Mouse (Mus musculus): Measurements from ENCODE around the gene Celf1. TPM values are rescaled to one million over a fixed set of nuclear protein-coding genes. Genes with fewer than 3 reads are reported as not detected.

The Celf1 gene
- total RNA-seq, 2 experiments from 2014 or later, result 70.6 to 88.9 TPM

DNA sequence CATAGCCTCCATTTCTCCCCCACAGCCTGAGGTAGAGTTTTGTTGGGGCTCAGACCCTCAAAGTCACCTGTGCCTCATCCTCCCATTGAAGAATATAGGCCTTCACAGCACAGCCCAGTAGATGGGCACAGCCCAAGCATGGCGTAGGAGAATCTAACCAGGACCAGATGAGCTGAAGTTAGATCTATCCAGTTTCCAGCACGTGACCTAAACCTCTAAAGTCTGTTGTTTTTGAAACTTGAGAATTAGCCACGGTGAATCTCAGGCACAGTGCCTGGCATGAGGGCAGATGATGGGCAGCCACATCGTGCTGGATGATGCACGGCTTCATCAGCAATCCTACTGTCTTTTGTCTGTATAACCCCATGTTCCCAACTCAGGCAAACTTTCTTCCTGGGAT, 118.3 kb downstream of the Celf1 start:
- no peak for DNase-seq (ENCODE audit: low spot score in 2 of 2)

DNA sequence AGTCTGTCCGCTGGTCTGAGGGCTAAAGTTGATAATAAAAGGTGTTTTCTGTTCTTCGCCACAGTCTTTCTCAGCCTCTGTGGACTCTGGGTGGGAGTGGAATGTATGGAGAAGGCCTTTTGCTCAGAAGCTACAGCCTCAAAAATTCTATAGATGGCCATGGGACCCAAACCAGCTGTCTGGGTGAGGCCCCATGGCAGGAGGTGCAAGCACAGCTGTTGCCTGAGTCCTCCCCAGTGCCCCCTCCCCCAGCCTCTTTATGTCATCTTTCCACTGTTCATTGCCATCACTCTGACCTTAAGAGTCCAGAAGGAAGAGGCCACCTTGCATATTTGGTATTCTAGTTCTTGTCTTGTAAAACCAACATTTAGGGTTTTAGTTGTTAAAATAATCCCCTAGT, 119.2 kb downstream of the Celf1 start:
- DNase-seq (ENCODE audit: low spot score in 2 of 2), result no peak

DNA sequence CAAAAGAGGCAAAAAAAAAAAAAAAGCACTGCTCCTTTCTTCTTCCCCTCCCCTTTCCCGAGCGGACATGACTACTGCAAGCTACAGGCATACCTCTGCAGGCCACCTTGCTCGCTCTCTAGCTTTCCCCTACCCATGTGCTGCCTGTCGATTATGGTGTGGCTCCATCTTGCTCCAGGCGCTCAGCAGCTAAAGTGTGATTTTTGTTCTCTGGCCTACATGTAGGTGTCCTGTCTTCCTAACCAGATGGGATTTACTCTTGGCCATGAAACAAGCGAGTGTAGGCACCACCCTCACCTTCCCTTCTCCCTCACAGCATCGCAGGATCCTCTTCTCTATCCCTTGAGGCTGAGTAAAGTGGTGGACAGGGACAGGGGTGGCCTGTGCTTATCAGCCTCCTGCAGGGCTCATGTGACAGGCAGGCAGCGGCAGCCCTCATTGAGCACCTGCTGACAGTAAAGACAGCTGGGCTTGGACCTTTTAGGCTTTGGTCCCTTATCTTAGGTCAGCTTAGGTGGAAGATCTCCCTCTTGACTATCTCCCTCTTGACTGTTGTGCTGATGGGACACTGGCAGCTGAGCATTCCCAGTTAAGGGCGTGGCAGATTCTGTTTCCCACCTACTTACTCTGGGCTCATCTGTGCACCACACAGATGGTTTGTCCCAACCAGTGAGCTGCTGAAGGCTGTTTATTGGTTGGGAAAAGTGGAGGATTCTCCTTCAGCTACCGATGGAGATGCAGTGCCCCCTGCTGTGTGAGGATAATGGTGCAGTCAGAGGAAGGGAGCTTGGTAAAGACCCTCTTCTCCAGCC, 120.6 kb downstream of the Celf1 start:
- DNase-seq (ENCODE audit: low spot score in 2 of 2), result no peak

DNA sequence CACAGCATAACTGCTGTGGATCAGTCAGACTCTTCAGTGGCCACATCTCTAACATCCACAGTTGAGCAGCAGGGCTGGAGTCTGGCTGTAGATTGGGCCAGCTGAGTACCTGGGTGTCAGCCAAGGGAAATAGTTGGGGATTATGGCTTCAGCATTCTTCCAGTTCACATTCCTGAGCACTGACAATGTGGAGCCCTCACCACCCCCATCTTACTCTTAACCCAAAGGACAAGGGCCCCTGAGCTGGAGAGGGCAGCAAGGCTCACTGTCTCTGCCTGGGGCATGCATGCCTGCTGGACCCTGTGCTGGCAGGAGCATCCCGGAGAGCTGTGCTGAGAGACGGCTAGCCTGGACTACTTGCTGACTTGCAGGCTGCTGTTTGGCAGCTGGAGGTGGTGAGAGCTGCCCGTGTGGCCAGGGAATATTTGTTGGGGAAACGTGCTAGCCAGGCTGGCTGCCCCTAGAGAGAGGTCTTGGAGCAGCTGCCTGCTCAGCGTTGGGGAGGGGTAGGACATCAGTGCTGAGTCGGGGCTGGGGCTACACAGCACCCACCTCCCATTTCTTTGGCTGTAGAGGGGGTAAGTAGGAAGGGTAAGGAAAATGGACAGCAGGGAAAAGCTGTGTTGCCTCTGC, 121.8 kb downstream of the Celf1 start:
- peak in 1 of 2 experiments; percentile 79 for DNase-seq (ENCODE audit: low spot score in 2 of 2)

DNA sequence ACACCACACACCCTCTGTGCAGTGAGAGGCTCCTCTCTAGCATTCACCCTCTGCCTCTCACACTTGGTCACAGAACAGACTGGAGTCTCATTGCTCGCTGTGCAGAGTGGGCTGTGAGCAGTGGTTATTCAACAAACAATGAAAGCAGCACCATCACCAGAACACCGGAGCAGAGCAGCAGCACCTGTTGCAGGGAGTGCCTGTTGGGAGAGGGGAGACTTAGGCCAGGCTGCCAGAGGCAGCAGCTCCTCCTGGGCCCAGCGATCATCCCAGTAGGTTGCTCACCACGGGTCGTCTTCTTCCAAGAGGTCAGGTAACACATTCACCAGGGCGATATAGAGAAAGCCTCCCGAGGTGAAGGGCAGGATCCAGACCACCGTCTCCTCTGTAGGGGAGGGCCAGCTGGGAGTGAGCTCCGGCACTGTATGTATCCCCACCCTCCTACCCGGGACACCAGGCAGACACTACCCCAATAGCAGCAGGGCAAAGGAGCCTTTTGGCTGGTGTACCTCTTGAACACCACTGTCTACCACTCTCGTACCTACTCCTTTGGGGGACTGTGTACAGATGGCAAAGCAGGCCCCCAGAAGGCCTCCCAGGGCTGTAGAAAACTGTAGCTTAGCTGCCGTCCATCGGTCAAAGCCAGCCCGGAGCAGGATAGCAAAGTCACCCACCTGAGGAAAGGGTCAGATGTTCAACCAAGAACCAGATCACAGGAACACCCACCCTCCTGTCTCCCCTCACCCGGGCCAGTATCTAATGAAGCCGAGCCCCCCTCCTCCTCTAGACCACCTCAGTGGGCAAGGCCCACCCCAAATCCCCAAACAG, 122.8 kb downstream of the Celf1 start:
- DNase-seq (ENCODE audit: low spot score in 2 of 2), result no peak

GRCm38 (mm10) chr2:91064211-91064610, 124.0 kb downstream of the Celf1 start:
- DNase-seq (ENCODE audit: low spot score in 2 of 2), result no peak

- peak in 1 of 2 experiments; percentile 62 for DNase-seq (ENCODE audit: low spot score in 2 of 2)
Observed at GRCm38 (mm10) chr2:91065544-91065943, 125.4 kb downstream of the Celf1 start.

DNA sequence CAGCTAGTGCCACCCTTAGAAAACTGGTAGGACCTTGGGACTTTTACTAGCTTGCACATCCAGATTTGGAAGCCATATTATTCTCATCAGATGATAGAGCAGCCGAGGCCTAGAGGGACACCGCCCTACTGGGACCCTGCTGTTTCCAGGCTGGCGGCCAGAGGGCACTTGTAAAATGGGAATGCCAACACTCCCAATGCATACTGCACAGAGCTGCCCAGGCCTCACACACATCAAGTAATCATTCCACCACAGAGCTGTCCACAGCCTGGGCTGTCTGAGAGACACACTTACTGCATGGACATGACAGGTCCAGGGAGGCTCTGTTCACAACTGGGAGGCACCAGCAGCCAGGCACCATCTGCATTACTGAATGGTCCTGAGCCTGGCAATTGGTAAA, 126.3 kb downstream of the Celf1 start:
- DNase-seq (ENCODE audit: low spot score in 2 of 2), result no peak

DNA sequence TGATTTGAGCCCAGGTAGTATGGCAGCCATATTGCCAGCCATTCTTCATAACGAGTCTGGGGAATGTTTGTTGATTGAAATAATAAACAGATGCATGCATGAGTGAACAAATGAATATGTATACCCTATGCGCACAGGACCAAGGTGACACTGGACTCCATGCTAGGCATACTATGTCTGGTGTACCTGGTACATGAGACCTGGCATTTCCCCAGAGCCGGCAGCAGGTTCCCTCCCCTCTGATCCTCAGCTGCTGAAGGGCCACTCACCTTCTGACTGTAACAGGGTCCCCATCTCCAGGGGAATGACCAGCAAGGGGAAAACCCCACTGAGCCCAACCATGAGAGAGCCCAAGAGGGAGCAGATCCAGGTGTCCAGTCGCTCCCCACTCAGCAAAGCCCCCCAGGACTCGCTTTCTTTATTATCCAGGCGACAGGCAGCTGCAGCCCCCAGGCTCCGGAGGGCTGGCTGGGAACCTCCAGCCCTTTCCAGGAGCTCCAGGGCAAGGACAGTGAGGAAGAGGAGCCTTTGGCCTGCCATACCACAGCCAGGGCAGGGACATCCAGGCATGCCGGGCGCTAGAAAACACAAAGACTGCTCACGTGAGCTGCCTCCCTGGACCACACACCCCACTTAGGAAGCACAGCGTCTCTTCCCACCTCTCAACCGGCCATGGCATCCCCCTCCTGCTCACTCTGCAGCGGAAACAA, 128.1 kb downstream of the Celf1 start:
- no peak for DNase-seq (ENCODE audit: low spot score in 2 of 2)

DNA sequence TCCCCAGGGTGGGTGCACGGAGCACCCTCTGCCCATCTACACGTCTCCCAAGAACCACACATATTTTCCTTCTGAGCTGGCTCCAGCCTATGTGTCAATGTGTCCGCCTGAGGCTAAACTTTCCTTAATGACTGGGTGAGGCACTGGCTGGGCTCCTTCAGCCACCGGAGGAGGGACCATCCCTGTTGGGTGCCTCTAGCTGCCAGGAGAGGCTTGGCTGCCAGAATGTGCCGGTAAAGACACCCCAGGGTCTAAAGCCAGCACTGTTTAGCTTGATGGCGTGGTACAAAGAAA, 128.6 kb downstream of the Celf1 start:
- DNase-seq (ENCODE audit: low spot score in 2 of 2), result no peak

Other genes starting within 250 kb of the Celf1 start
- 10 to 100 TPM; 38.6 to 51.3 TPM for gene Fnbp4, start 195.0 kb upstream of the Celf1 start, total RNA-seq (2021)
- gene Agbl2, start 157.7 kb upstream of the Celf1 start, total RNA-seq (2021), result under 1 TPM; 0.34 to 0.83 TPM
- 100 to 1,000 TPM; 116 to 138 TPM for gene Mtch2, start 93.2 kb upstream of the Celf1 start, total RNA-seq (2021)
- gene C1qtnf4, start 54.5 kb upstream of the Celf1 start, total RNA-seq (2021), result 10 to 100 TPM in 1 of 2 experiments, 1 to 10 TPM in 1; 7.5 to 10.1 TPM
- gene Kbtbd4, start 35.6 kb upstream of the Celf1 start, total RNA-seq (2021), result 10 to 100 TPM; 19.6 to 23.5 TPM
- 100 to 1,000 TPM; 329 to 331 TPM for gene Ndufs3, start 35.6 kb upstream of the Celf1 start, total RNA-seq (2021)
- 10 to 100 TPM; 37.6 to 45.0 TPM for gene Rapsn, start 95.2 kb downstream of the Celf1 start, total RNA-seq (2021)
- gene Psmc3, start 113.6 kb downstream of the Celf1 start, total RNA-seq (2021), result 100 to 1,000 TPM; 337 to 338 TPM
- 10 to 100 TPM; 40.9 to 44.9 TPM for gene Slc39a13, start 130.0 kb downstream of the Celf1 start, total RNA-seq (2021)
- 1 to 10 TPM; 5.4 to 6.6 TPM for gene Spi1, start 142.0 kb downstream of the Celf1 start, total RNA-seq (2021)
- under 1 TPM; 0.22 to 0.31 TPM for gene Mybpc3, start 177.8 kb downstream of the Celf1 start, total RNA-seq (2021)
- gene Madd, start 243.5 kb downstream of the Celf1 start, total RNA-seq (2021), result 10 to 100 TPM in 1 of 2 experiments, 1 to 10 TPM in 1; 8.9 to 11.4 TPM

All from gastrocnemius, postnatal 4 days (tissue).